Mouse (Mus musculus): ENCODE data around the gene Ooep. TPM values are rescaled to one million over a fixed set of nuclear protein-coding genes. Genes with fewer than 3 reads are reported as not detected.
"Not testable (repeated sequence)": the region's sequence is repeated elsewhere in the genome, so short reads cannot be mapped to it uniquely, and the experiment has no call there.

Gene Ooep
- total RNA-seq, 2 experiments from 2014 or later = not detected

GRCm38 (mm10) chr9:78337050-78337449, 41.5 kb downstream of the Ooep start:
- not testable (repeated sequence) for DNase-seq (ENCODE audit: low spot score in 2 of 2)

GRCm38 (mm10) chr9:78327289-78327688, 51.2 kb downstream of the Ooep start, which contains the start of gene Omt2b:
Gene Omt2b (plus strand): TSS chr9:78327589.
- DNase-seq (ENCODE audit: low spot score in 2 of 2) = not testable (repeated sequence)

Other genes with a start within 250 kb of the Ooep start
- gene Gsta4, start 196.0 kb downstream of the Ooep start, total RNA-seq (2021) = 10 to 100 TPM; 52.4 to 87.4 TPM
- gene Gsta1, start 148.1 kb downstream of the Ooep start, total RNA-seq (2021) = not detected
- not detected for gene Gm3776, start 121.6 kb downstream of the Ooep start, total RNA-seq (2021)
- under 1 TPM in 1 of 2 experiments, not detected in 1; 0.76 TPM for gene Gm10639, start 88.8 kb downstream of the Ooep start, total RNA-seq (2021)
- gene Omt2a, start 63.9 kb downstream of the Ooep start, total RNA-seq (2021) = not detected
- gene Omt2b, start 51.1 kb downstream of the Ooep start, total RNA-seq (2021) = not detected
- 1 to 10 TPM in 1 of 2 experiments, under 1 TPM in 1; 0.42 to 9.7 TPM for gene Gsta2, start 22.9 kb downstream of the Ooep start, total RNA-seq (2021)
- gene Dppa5a, start 10.5 kb downstream of the Ooep start, total RNA-seq (2021) = not detected
- not detected for gene Ddx43, start 17.1 kb upstream of the Ooep start, total RNA-seq (2021)
- under 1 TPM; 0.66 to 0.90 TPM for gene Cgas, start 64.5 kb upstream of the Ooep start, total RNA-seq (2021)
- gene Mto1, start 69.5 kb upstream of the Ooep start, total RNA-seq (2021) = 10 to 100 TPM; 27.2 to 29.2 TPM
- gene Gm17324, start 70.1 kb upstream of the Ooep start, total RNA-seq (2021) = not detected
- gene Eef1a1, start 110.4 kb upstream of the Ooep start, total RNA-seq (2021) = 1,000 to 10,000 TPM; 6,346 to 6,879 TPM
- gene Slc17a5, start 209.3 kb upstream of the Ooep start, total RNA-seq (2021) = 1 to 10 TPM; 5.2 to 9.8 TPM
- gene Cd109, start 236.8 kb upstream of the Ooep start, total RNA-seq (2021) = under 1 TPM; 0.07 to 0.19 TPM

All from adrenal gland, adult 18-20 months (tissue).